In the genomic region with DNA sequence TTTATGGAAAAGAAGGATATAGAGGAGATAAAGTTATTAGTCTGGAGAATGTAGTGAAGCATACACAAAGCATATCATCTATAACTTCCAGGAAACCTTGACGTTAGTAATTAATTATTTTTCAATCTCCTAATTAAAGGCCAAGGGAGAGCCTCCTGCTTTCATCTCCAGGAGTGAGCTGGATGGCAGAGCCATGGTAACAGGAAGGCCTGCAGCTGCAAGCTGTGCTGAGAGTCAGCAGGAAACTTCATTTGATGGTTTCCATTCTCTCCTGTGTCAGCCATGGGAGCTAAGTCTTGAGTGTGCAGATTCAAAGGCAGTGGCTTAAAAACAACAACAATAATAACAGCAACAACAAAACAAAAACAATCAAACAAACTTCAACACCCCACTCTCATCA, we compare ENCODE assay signal across 27 mouse cellular contexts.
A peak's percentile ranks its signal among the peaks of the same experiment; 100 is the strongest.
DNase-seq lines count a peak whose midpoint lies in the region; ATAC-seq lines count a peak whose summit lies in the region.
"Had no signal": no experiment of that assay in that cellular context is flagged by ENCODE, and none has a peak within 500 bp of the region (broad histone marks: within the 10 kb centered on the region; RNA-seq: fewer than 3 reads in every experiment).

No protein-coding gene starts in this region.

- 45% methylated on average over 1 of the region's 1 CpGs for WGBS in forebrain, embryonic 11.5 days
- WGBS in forebrain, embryonic 12.5 days, result 57% methylated on average over 1 of the region's 1 CpGs
- WGBS in hindbrain, embryonic 14.5 days, result 47% methylated on average over 1 of the region's 1 CpGs
- 34% methylated on average over 1 of the region's 1 CpGs for WGBS in hindbrain, embryonic 16.5 days

- H3K4me3 ChIP-seq in forebrain, embryonic 11.5 days (ENCODE audit: low read depth, low read length), result no peak overlapping the region
- H3K4me3 ChIP-seq in forebrain, embryonic 12.5 days (replicated peaks), result no peak overlapping the region
- H3K4me3 ChIP-seq in hindbrain, embryonic 14.5 days (replicated peaks; ENCODE audit: low read length), result no peak overlapping the region
- H3K4me3 ChIP-seq in hindbrain, embryonic 16.5 days (ENCODE audit: low read length), result no peak overlapping the region
- H3K4me3 ChIP-seq: embryonic facial prominence, embryonic 13.5 days; embryonic facial prominence, embryonic 15.5 days; erythroblast, embryonic 14.5 days; forebrain, embryonic 10.5 days; forebrain, embryonic 15.5 days had no signal

- peak; percentile 78 for ATAC-seq in forebrain, embryonic 11.5 days (replicated peaks; ENCODE audit: low FRiP score)
- ATAC-seq in forebrain, embryonic 12.5 days (ENCODE audit: low FRiP score), result no peak; the same call in 1 of the 2 replicates
- ATAC-seq in hindbrain, embryonic 14.5 days (ENCODE audit: low FRiP score), result peak; percentile 55; the same call in 1 of the 2 replicates
- ATAC-seq in hindbrain, embryonic 16.5 days, result no peak
- ATAC-seq: activated CD4-positive, CD25-positive, alpha-beta regulatory T cell, adult 4 months; CD4-positive, CD25-positive, alpha-beta regulatory T cell, adult 4 months; forebrain, embryonic 15.5 days; Patski had no signal

- no peaks in the 10 kb centered on the region for H3K9me3 ChIP-seq in forebrain, embryonic 11.5 days (ENCODE audit: control insufficient read depth, low read length)
- H3K9me3 ChIP-seq in forebrain, embryonic 12.5 days, result no peaks in the 10 kb centered on the region
- H3K9me3 ChIP-seq in hindbrain, embryonic 14.5 days (ENCODE audit: control insufficient read depth, low read length), result no peaks in the 10 kb centered on the region
- no peaks in the 10 kb centered on the region for H3K9me3 ChIP-seq in hindbrain, embryonic 16.5 days (ENCODE audit: control insufficient read depth, low read length)
- H3K9me3 ChIP-seq: embryonic facial prominence, embryonic 13.5 days; embryonic facial prominence, embryonic 15.5 days; forebrain, embryonic 10.5 days; forebrain, embryonic 15.5 days; G1E had no signal

- no peak overlapping the region for H3K9ac ChIP-seq in forebrain, embryonic 11.5 days (ENCODE audit: low read length)
- H3K9ac ChIP-seq in forebrain, embryonic 12.5 days, result no peak overlapping the region
- no peak overlapping the region for H3K9ac ChIP-seq in hindbrain, embryonic 14.5 days
- H3K9ac ChIP-seq in hindbrain, embryonic 16.5 days (ENCODE audit: low read depth, low read length), result no peak overlapping the region
- H3K9ac ChIP-seq: embryonic facial prominence, embryonic 13.5 days; embryonic facial prominence, embryonic 15.5 days; forebrain, embryonic 15.5 days had no signal

- H3K4me2 ChIP-seq in forebrain, embryonic 11.5 days (ENCODE audit: low read depth, low read length, severe bottlenecking), result no peak overlapping the region
- H3K4me2 ChIP-seq in forebrain, embryonic 12.5 days, result no peak overlapping the region
- H3K4me2 ChIP-seq in hindbrain, embryonic 14.5 days (replicated peaks), result no peak overlapping the region
- H3K4me2 ChIP-seq in hindbrain, embryonic 16.5 days (ENCODE audit: low read length), result no peak overlapping the region
- H3K4me2 ChIP-seq: embryonic facial prominence, embryonic 13.5 days; embryonic facial prominence, embryonic 15.5 days; forebrain, embryonic 15.5 days had no signal

- H3K4me1 ChIP-seq in forebrain, embryonic 11.5 days (replicated peaks; ENCODE audit: control insufficient read depth, insufficient read depth, low read length), result no peaks in the 10 kb centered on the region
- no peaks in the 10 kb centered on the region for H3K4me1 ChIP-seq in forebrain, embryonic 12.5 days
- H3K4me1 ChIP-seq in hindbrain, embryonic 14.5 days (replicated peaks; ENCODE audit: control insufficient read depth, insufficient read depth, low read length), result no peaks in the 10 kb centered on the region
- no peaks in the 10 kb centered on the region for H3K4me1 ChIP-seq in hindbrain, embryonic 16.5 days (ENCODE audit: control insufficient read depth, insufficient read depth, low read depth, low read length)
- H3K4me1 ChIP-seq: embryonic facial prominence, embryonic 13.5 days; embryonic facial prominence, embryonic 15.5 days; forebrain, embryonic 15.5 days had no signal

- H3K36me3 ChIP-seq in forebrain, embryonic 11.5 days (ENCODE audit: control insufficient read depth, insufficient read depth, low read length), result no peaks in the 10 kb centered on the region
- H3K36me3 ChIP-seq in forebrain, embryonic 12.5 days (replicated peaks), result no peaks in the 10 kb centered on the region
- H3K36me3 ChIP-seq in hindbrain, embryonic 14.5 days (replicated peaks; ENCODE audit: control insufficient read depth, insufficient read depth), result no peaks in the 10 kb centered on the region
- H3K36me3 ChIP-seq in hindbrain, embryonic 16.5 days (ENCODE audit: control insufficient read depth, insufficient read depth, low read length), result no peaks in the 10 kb centered on the region
- H3K36me3 ChIP-seq: embryonic facial prominence, embryonic 13.5 days; embryonic facial prominence, embryonic 15.5 days; forebrain, embryonic 10.5 days; forebrain, embryonic 15.5 days; G1E had no signal

- H3K27ac ChIP-seq in forebrain, embryonic 11.5 days (ENCODE audit: low read depth, low read length), result no peak overlapping the region
- no peak overlapping the region for H3K27ac ChIP-seq in forebrain, embryonic 12.5 days
- H3K27ac ChIP-seq in hindbrain, embryonic 14.5 days, result no peak overlapping the region
- H3K27ac ChIP-seq in hindbrain, embryonic 16.5 days (ENCODE audit: low read depth, low read length), result no peak overlapping the region
- H3K27ac ChIP-seq: embryonic facial prominence, embryonic 13.5 days; embryonic facial prominence, embryonic 15.5 days; forebrain, embryonic 10.5 days; forebrain, embryonic 15.5 days had no signal

- H3K27me3 ChIP-seq in forebrain, embryonic 11.5 days (ENCODE audit: control insufficient read depth, insufficient read depth, low read length), result no peaks in the 10 kb centered on the region
- H3K27me3 ChIP-seq in forebrain, embryonic 12.5 days, result no peaks in the 10 kb centered on the region
- no peaks in the 10 kb centered on the region for H3K27me3 ChIP-seq in hindbrain, embryonic 14.5 days (ENCODE audit: control insufficient read depth, insufficient read depth, low read length)
- no peaks in the 10 kb centered on the region for H3K27me3 ChIP-seq in hindbrain, embryonic 16.5 days (replicated peaks; ENCODE audit: control insufficient read depth, insufficient read depth, low read length)
- H3K27me3 ChIP-seq: CH12.LX; embryonic facial prominence, embryonic 13.5 days; embryonic facial prominence, embryonic 15.5 days; forebrain, embryonic 15.5 days had no signal

- no peak for DNase-seq in forebrain, embryonic 11.5 days (ENCODE audit: low spot score)
- DNase-seq in hindbrain, embryonic 14.5 days (ENCODE audit: low spot score), result no peak
- peak; percentile 2 for DNase-seq in retina, embryonic 14.5 days (ENCODE audit: low spot score)
- no peak for DNase-seq in retina, postnatal 1 day
- DNase-seq: adrenal gland, adult 8-10 months; adrenal gland, postnatal 14 days; adrenal gland, postnatal 36 days; B cell, adult 2 months; cerebellum, adult 11 months; cerebellum, adult 18-20 months; cerebellum, adult 8-10 months; cerebellum, adult 9-11 months; cerebellum, postnatal 14 days; cerebellum, postnatal 36 days; embryo, embryonic 11 days had no signal

Comparison
In these comparisons a context has a peak if more than half of its experiments do, and no peak if none do; other contexts are left out.
1. ATAC-seq: peak in forebrain, embryonic 11.5 days (single experiment) and hindbrain, embryonic 14.5 days (single experiment); none in forebrain, embryonic 12.5 days (single experiment) and hindbrain, embryonic 16.5 days (single experiment).